Mouse (Mus musculus) hematopoietic stem cell, adult 5-6 weeks (primary cell): ENCODE results near the gene Gm17387. TPM values are rescaled to one million over a fixed set of nuclear protein-coding genes. Genes with fewer than 3 reads are reported as not detected.

Experiments used
- ATAC-seq, 2 experiments: fragments of 125-278 bp in 1 of 2; replicated peaks in 1 of 2; 2 replicates each; pipeline ENCODE4 v1.8.0; 2016 to 2017; ENCODE audit warnings: inconsistent platforms in 2 of 2, mild to moderate bottlenecking in 2 of 2, moderate number of reproducible peaks in 2 of 2, low read depth in 1 of 2, moderate TSS enrichment in 1 of 2; ENCODE audit not compliant: low FRiP score in 2 of 2, poor library complexity in 2 of 2, severe bottlenecking in 2 of 2, insufficient read depth in 1 of 2, low TSS enrichment in 1 of 2
- total RNA-seq: library from RNA; stranded (forward); fragments of 172-1452, 232-1000 nt; gene quantifications from 2 replicates; pipeline ENCODE4 v1.2.3, GENCODE M21; 2017

Gene Gm17387
- total RNA-seq, 1 experiment from 2014 or later, result not detected

DNA sequence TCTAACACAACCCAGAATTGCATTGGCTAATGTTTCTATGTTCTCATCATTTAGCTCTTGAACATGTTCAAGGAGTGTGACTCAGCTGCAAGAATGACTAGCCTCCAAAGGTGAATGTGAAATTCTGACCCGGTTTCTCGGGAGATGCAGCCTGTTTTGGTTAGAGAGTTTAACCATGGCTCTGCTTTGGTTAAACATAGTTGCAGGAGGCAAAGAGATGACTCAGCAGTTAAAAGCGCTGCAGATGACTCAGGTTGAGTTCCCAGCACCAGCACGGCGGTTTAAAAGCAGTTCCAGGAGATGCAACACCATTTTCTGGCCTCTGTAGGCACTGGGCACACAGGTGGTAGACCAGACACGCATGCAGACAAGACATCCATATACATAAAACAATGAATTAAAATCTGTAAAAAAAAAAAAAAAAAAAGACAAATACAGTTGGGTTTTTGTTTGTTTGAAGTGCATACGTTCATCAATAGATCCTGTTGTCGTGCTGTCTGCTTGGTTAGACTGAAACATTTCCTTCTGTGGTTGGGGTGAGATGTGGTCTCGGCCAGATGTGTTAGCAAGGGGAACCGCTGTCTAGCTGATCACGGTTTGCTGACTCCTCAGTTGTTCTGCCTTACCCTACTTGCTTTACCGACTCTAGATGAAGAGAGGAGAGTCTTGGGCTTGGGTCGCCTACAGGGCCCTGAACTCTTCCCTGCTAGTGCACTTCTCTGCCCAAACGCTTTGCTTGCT lies 29.8 kb downstream of the Gm17387 start:
- no peak for ATAC-seq

DNA sequence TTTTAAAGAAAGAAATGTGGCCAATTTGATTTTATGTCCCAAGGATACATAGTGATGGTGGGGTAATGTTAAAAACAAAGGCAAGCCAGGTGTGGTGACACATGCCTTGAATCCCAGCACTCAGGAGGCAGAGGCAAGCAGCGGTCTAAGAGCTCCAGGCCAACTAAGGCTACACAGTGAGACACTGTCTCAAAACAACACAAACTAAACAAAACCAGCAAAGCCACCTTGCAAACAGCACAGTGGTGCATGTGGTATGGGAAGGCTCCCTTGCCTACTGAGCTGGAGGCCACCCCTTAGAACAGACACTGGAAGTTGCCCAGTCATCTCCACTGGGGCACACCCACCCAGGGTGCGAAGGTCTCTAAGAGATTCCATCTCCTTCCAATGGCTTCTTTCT lies 31.0 kb downstream of the Gm17387 start:
- no peak for ATAC-seq

GRCm38 (mm10) chr7:141060426-141061242 lies 31.7 kb downstream of the Gm17387 start, which contains the start of gene B4galnt4:
B4galnt4 (plus strand) TSS chr7:141061104.
- ATAC-seq, result peak; percentile 42 to 57; a peak in 3 of 4 replicates

- no peak for ATAC-seq
These were observed 32.4 kb downstream of the Gm17387 start for GRCm38 (mm10) chr7:141061269-141061692.

GRCm38 (mm10) chr7:141062525-141062924 lies 33.6 kb downstream of the Gm17387 start:
- ATAC-seq, result no peak

GRCm38 (mm10) chr7:141063353-141063752 lies 34.4 kb downstream of the Gm17387 start:
- ATAC-seq, result no peak

GRCm38 (mm10) chr7:141064175-141064574 lies 35.2 kb downstream of the Gm17387 start:
- ATAC-seq, result peak; percentile 48 to 50; a peak in 3 of 4 replicates

- no peak for ATAC-seq
These were observed 35.6 kb downstream of the Gm17387 start for GRCm38 (mm10) chr7:141064576-141064975.

GRCm38 (mm10) chr7:141068351-141068750 lies 39.4 kb downstream of the Gm17387 start:
- no peak for ATAC-seq

GRCm38 (mm10) chr7:141070058-141070862 lies 41.3 kb downstream of the Gm17387 start:
- peak; percentile 14 to 35; a peak in 1 of 4 replicates for ATAC-seq

DNA sequence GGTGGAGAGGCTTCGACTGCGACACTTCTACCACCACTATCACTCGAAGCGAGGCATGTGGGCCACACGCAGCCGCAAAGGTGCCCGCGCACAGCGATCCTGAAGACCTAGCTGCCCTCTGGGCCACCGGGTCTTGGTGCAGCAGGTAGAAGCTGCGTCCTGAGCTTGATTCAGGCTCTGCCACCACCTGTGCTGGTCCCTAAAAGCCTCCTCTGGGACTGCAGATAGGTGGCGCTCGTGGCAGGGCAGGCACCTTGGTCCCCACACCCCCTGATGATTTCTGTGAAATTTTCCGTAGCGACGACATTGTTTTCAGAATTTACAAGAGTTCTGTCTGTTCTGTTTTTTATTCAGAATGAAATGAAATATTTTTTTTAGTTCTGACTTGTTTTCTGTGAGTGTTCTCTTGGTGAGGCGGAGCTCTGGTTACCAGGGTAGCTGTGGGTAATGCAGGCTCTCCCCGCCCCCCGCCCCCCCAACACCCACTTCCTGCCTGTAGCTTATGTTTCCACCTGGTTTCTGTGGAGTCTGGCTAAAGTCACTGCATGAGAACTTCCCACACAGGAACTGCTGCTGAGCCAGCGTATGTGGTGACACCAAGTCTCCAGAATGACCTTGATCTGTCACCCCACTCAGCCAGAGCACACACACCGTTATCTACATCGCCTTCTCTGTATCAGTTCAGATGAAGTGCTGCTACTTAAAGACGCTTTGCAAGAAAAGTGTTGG lies 43.2 kb downstream of the Gm17387 start:
- peak; percentile 67 to 71 for ATAC-seq

- ATAC-seq, result no peak
These were observed 44.9 kb downstream of the Gm17387 start for GRCm38 (mm10) chr7:141073782-141074181.

DNA sequence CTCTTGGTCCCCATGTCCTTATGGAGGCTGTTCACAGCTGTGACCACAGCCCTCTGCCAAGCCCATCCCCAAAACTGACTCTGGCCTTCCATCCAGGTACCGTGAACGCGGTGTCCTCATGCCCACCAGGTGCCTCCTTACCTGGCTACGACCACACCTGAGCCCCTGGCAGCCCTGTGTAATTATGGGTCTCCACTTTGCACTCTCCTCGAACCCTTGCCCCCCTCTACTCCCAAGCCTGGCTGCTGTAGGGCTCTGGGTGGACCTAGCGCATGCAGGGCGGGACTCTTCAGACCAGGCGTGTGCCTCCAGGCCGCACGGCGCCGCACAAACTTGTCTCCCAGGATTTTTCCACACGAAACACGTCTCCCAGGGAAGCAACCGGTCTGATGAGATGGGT lies 48.9 kb downstream of the Gm17387 start, which contains the start of gene Pkp3:
Gene Pkp3 (plus strand): TSS at position 378 of the 400 bp plus-strand sequence.
- no peak for ATAC-seq

GRCm38 (mm10) chr7:141078876-141079275 lies 49.9 kb downstream of the Gm17387 start:
- ATAC-seq, result no peak
